Mouse (Mus musculus) left cerebral cortex, postnatal 10 days (tissue): ENCODE measurements around the gene Mindy2. TPM values are rescaled to one million over a fixed set of nuclear protein-coding genes. Genes with fewer than 3 reads are reported as not detected.
A peak's percentile ranks its signal among the peaks of the same experiment; 100 is the strongest.

ENCODE experiments used
- DNase-seq, 2 experiments: peaks; one replicate each; pipeline ENCODE4 v3.0.0; 2021 to 2022; ENCODE audit warnings: low spot score in 2 of 2, mixed read lengths in 1 of 2; ENCODE audit errors: extremely low spot score in 1 of 2
- intact Hi-C: fragments of 180-260 bp; cut with DNase I; formaldehyde crosslinking; loops from one replicate; pipeline ENCODE4 v1.15.1; 2025
- total RNA-seq, 2 experiments: library from RNA; stranded (reverse); gene quantifications; 2 replicates each; pipeline ENCODE4 v1.2.3; 2021

The Mindy2 gene
- total RNA-seq, 2 experiments from 2014 or later, result 32.8 to 36.2 TPM

DNA sequence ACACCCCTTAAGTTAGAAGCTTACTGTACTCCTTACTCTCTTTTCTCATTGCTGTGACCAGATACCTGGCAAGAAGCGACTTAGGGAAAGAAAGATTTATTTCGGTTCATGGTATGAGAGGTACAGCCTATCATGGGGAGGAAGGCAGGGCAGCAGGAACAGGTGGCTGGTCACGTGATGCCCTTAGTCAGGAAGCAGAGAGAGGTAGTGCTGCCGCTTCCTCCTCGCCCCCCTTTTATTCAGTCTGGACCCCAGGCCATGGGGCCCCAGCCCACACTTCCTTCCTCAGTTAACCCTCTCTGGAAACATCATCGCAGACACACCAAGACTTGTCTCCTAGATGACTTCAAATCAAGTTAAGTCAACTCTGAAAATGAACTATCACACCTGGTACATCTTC lies 14.3 kb upstream of the Mindy2 start:
- intact Hi-C loops, result loop anchor here (10.0 kb wide), 1 partner anchor 254 kb away; no protein-coding TSS in a partner anchor
- DNase-seq, result no peak

GRCm38 (mm10) chr9:70670381-70670780 lies 13.4 kb upstream of the Mindy2 start:
- intact Hi-C loops, result loop anchor here (10.0 kb wide), 1 partner anchor 254 kb away; no protein-coding TSS in a partner anchor
- no peak for DNase-seq

DNA sequence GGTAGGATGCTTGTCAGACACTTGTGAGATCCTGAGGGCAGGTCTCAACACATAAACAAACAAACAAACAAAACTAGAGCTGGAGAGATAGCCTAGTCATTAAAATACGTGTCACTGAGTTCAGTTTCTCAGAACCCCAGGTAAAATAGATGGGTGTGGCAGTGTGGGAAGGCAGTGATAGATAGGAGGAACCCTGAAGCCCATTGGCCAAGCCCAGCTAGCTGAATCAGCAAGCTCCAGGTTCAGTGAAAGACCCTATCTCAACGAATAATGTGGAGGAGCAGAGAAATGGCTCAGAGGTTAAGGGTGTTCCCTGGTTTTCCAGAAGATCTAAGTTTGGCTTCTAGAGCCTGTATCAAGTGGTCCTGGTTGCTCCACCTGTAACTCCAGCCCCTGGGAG lies 12.2 kb upstream of the Mindy2 start:
- intact Hi-C loops, result no loop called here
- no peak for DNase-seq

DNA sequence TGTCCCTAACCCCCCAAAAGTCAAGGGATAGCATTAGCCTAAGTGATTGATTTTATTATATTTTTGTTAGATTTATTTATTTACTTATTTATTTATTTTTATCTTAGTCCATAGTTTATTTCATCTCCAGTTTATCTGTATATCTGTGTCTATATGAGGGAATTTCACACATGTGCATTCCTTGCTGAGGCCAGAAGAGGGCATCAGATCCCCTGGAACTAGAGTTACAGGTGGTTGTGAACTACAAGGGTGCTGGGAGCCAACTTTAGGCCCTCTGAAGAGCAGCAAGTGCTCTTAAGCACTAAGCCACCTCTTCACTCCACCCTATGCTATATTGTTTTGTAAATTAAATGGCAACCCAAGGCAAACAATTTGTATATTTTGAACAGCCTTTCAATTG lies 11.1 kb upstream of the Mindy2 start:
- intact Hi-C loops, result no loop called here
- DNase-seq, result no peak

DNA sequence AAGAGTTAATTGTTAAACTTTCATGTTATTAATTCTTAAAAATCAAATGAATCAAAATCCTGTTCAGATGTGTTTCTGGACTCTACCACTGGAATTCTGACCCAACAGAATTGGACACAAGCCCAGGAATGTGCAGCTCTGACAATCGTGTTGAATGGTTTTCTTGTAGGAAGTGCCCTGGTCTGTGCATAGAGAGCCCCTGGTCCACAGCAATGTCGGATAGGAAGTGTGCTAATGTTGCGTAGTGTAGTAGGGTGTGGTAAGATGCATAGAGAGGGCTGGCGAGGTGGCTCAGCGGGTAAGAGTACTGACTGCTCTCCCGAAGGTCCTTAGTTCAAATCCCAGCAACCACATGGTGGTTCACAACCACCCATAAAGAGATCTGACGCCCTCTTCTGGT lies 9.8 kb upstream of the Mindy2 start:
- intact Hi-C loops, result no loop called here
- no peak for DNase-seq

DNA sequence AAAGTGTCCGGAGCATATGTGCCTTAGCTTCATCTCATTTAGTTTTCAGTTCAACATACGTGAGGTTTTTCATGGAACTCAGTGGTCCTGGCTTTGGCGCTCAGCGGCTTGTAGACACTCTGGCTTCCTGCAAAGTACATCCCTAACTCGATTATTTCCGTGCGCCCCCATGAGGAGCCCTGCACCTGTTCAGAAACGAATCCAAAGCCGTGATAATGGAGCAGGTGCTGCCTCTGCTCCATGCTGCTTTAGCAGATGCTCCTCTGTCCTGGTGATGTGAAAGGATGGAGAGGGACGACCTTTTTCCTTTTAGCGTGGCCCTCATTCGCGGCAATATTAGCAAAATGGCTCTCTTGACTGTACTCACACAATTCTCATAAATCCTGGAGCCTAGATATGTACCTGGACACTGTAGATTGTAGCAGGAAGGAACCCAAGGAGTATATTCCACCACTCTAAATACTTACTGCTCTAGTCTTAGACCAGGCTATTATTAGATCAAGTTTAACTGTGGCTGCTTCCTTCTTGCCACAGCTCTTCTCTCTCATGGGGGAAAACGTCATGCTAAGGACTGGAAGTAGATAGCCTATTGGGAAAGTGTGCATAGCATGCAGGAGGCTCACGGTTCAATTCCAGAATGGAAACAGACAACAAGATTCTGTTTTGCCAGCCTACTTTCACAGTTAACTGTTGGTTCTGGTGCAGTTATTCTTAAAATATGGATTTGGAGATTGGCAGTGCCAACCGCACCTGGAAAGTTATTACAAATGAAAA lies 8.6 kb upstream of the Mindy2 start:
- intact Hi-C loops, result no loop called here
- no peak for DNase-seq

- no peak for DNase-seq
- intact Hi-C loops, result no loop called here
Observed at GRCm38 (mm10) chr9:70664847-70665246, 7.9 kb upstream of the Mindy2 start.

DNA sequence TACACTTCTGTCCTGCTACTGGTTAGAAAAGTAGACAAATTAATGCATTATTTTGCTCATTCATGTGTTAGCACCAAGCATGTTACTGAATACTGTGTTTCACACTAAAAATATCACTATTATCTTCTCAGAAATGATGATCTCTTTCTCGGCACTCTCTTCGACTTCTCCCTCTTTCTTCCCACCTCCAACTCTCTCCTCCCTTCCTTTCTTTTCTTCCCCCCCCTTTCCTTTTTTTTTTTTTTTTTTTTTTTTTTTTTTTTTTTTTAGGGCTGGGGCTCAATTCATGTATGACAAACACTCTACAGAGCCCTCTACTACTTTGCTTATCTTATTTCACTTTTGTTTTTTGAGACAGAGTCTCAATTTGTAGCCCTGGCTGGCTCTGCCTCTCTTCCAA lies 1.3 kb upstream of the Mindy2 start:
- no peak for DNase-seq
- intact Hi-C loops, result no loop called here

DNA sequence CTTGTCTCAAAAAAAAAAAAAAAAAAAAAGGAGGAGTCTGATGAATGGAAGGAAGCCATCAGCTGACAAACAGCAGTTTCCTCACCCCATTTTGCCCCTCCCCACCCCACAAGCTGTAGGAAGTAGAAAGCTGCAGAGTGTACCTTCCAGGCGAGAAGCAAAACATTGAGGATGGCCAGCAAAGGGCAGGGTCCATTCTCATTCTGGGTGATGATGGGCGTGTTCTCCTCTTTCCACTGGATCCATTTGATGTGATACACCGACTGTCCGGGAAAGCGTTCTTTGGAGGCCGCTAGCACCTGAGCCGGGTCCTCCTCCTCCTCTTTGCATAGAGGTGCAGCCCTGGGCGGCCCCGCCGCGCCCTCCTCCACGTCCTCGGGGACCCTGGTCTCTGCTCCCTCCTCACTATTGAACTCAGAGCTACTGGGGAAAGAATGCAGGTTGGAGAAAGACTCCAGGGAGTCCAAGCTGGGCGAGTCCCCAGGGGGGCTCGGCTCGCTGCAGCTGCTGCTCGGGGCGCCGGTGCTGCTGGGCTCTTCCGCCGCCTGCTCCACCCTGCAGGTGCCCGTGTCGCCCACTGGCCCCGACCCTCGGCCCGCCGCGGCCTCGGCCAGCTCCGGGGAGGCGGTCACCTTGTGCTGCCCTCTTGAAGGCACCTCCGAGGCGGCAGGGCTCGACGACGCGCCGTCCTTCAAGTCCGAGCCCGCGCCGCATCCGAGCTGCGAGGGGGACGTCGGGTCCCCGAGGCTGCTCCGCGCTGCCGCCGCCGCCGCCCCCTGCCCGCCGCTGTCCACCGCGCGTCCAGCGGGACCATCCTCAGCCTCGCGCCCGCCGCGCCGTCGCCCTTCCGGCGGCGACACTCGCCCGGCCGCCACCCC lies 605 bp downstream of the Mindy2 start, which contains the start of gene Gm10642:
Gene Gm10642, plus strand, starts transcription at position 122 of the 878 bp plus-strand sequence.
- intact Hi-C loops, result no loop called here
- DNase-seq, result peak; percentile 49 to 71

DNA sequence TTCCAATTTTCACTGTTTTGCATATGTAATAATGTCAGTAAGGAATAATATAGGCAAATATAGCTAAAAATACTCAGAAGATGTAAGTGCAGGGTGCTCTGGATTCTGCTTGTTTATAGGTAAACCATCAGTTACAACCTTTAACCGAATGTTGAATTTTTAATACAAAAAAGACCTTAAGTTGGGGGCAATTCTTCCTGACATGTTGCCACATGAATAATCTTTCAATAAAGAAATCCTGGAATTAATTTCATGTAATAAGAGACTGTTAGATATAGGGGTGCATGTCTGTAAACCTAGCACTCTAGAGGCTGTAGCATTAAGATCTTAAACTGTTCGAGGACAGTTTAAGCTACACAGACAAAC lies 1.2 kb downstream of the Mindy2 start:
- no peak for DNase-seq
- intact Hi-C loops, result no loop called here

GRCm38 (mm10) chr9:70654496-70654895 lies 2.5 kb downstream of the Mindy2 start:
- intact Hi-C loops, result no loop called here
- no peak for DNase-seq

- DNase-seq, result no peak
- intact Hi-C loops, result no loop called here
Observed at GRCm38 (mm10) chr9:70653875-70654274, 3.1 kb downstream of the Mindy2 start.

- intact Hi-C loops, result no loop called here
- DNase-seq, result no peak
Observed at GRCm38 (mm10) chr9:70652221-70652620, 4.8 kb downstream of the Mindy2 start.

GRCm38 (mm10) chr9:70650994-70651393 lies 6.0 kb downstream of the Mindy2 start:
- intact Hi-C loops, result no loop called here
- no peak for DNase-seq

DNA sequence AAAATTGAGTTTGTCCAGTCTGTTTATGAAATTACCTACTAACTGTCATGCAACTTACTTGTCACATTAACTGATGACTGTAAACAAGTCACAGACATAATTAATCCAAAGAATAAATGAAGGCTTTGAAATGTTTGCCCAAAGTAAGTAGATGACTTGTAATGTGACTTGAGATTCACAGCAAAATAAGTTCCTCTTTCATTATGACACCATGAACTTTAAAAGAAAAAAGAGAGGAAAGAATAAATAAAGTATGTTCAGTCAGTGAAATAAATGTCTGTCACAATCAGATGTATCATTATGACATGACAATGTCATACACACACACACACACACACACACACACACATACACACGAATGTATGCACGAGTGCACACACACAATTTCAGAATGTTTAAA lies 6.7 kb downstream of the Mindy2 start:
- no peak for DNase-seq
- intact Hi-C loops, result no loop called here

- DNase-seq, result no peak
- intact Hi-C loops, result no loop called here
Observed at GRCm38 (mm10) chr9:70636748-70637147, 20.2 kb downstream of the Mindy2 start.

- DNase-seq, result no peak
- intact Hi-C loops, result no loop called here
Observed at GRCm38 (mm10) chr9:70631665-70632064, 25.3 kb downstream of the Mindy2 start.

GRCm38 (mm10) chr9:70629711-70630110 lies 27.3 kb downstream of the Mindy2 start:
- DNase-seq, result no peak
- intact Hi-C loops, result no loop called here

GRCm38 (mm10) chr9:70611026-70611673 lies 45.8 kb downstream of the Mindy2 start:
- DNase-seq, result no peak
- intact Hi-C loops, result no loop called here
